Mouse (Mus musculus): ENCODE results near the gene Alkbh5. TPM values are rescaled to one million over a fixed set of nuclear protein-coding genes. Genes with fewer than 3 reads are reported as not detected.
A peak's percentile ranks its signal among the peaks of the same experiment; 100 is the strongest.
"Not testable (repeated sequence)": the region's sequence is repeated elsewhere in the genome, so short reads cannot be mapped to it uniquely, and the experiment has no call there.

Gene Alkbh5
- polyA plus RNA-seq, 1 experiment from 2014 or later = 41.2 TPM

GRCm38 (mm10) chr11:60526461-60526860 is 9.7 kb upstream of the Alkbh5 start:
- H3K27ac ChIP-seq = no peak overlapping the region
- H3K4me2 ChIP-seq = no peak overlapping the region
- H3K9ac ChIP-seq = no peak overlapping the region
- no peaks in the 10 kb centered on the region for H3K4me1 ChIP-seq
- H3K4me3 ChIP-seq (replicated peaks) = no peak overlapping the region
- H3K9me3 ChIP-seq = no peaks in the 10 kb centered on the region
- ATAC-seq (ENCODE audit: insufficient read depth, low FRiP score, low read depth) = no peak
- no peaks in the 10 kb centered on the region for H3K36me3 ChIP-seq
- 77% methylated on average over 4 of the region's 4 CpGs for WGBS
- H3K27me3 ChIP-seq (replicated peaks) = no peaks in the 10 kb centered on the region

DNA sequence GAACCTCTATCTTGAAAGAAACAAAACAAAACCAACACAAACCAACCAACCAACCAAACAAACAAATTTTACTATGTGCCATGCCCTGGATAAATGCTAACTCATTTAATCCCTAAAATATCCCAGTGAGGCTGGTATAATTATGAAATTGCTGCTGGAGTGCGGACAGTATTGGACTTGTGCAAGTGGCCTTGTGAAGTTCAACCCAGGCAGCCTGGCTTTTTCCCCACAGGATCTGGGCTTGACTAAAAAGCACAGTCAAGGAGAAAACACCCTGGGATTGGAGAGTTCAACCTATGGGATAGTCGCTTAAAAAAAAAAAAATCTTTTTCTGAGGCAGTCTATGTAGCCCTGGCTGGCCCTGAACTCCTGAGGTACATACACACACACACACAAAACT is 505 bp upstream of the Alkbh5 start:
- no peak for ATAC-seq (ENCODE audit: insufficient read depth, low FRiP score, low read depth)
- Histone ChIP-seq H3K9ac (no peak overlapping the region), H3K36me3 (no peaks in the 10 kb centered on the region), H3K27ac (no peak overlapping the region), H3K9me3 (no peaks in the 10 kb centered on the region), H3K4me1 (peaks cover 13% of the 10 kb centered on the region), H3K4me2 (peak overlapping the region; percentile 61; the same call in 1 of the 2 replicates), H3K4me3 (replicated peaks) (no peak overlapping the region), H3K27me3 (replicated peaks) (no peaks in the 10 kb centered on the region)
- WGBS = 83% methylated on average over 2 of the region's 2 CpGs

- Histone ChIP-seq H3K27ac (peak overlapping the region; percentile 99), H3K36me3 (no peaks in the 10 kb centered on the region), H3K27me3 (replicated peaks) (no peaks in the 10 kb centered on the region), H3K4me2 (peak overlapping the region; percentile 61), H3K9me3 (no peaks in the 10 kb centered on the region), H3K9ac (peak overlapping the region; percentile 25), H3K4me1 (peaks cover 23% of the 10 kb centered on the region), H3K4me3 (replicated peaks) (peak overlapping the region; percentile 87)
- peak; percentile 78 for ATAC-seq (ENCODE audit: insufficient read depth, low FRiP score, low read depth)
- WGBS = under 1% methylated on average over 37 of the region's 37 CpGs
Observed at GRCm38 (mm10) chr11:60536859-60537467, 782 bp downstream of the Alkbh5 start.

GRCm38 (mm10) chr11:60537468-60538347 is 1.5 kb downstream of the Alkbh5 start:
- peak overlapping the region; percentile 99 for H3K27ac ChIP-seq
- under 1% methylated on average over 89 of the region's 91 CpGs for WGBS
- peak overlapping the region; percentile 88 for H3K9ac ChIP-seq
- no peaks in the 10 kb centered on the region for H3K36me3 ChIP-seq
- peak overlapping the region; percentile 88 for H3K4me2 ChIP-seq
- H3K27me3 ChIP-seq (replicated peaks) = no peaks in the 10 kb centered on the region
- peak; percentile 91 for ATAC-seq (ENCODE audit: insufficient read depth, low FRiP score, low read depth)
- no peaks in the 10 kb centered on the region for H3K9me3 ChIP-seq
- H3K4me1 ChIP-seq = peaks cover 26% of the 10 kb centered on the region
- H3K4me3 ChIP-seq (replicated peaks) = peak overlapping the region; percentile 87

GRCm38 (mm10) chr11:60538371-60539281 is 2.4 kb downstream of the Alkbh5 start:
- no peaks in the 10 kb centered on the region for H3K27me3 ChIP-seq (replicated peaks)
- H3K9ac ChIP-seq = peak overlapping the region; percentile 88
- WGBS = under 1% methylated on average over 93 of the region's 93 CpGs
- no peaks in the 10 kb centered on the region for H3K36me3 ChIP-seq
- peaks cover 26% of the 10 kb centered on the region for H3K4me1 ChIP-seq
- no peaks in the 10 kb centered on the region for H3K9me3 ChIP-seq
- peak overlapping the region; percentile 87 for H3K4me3 ChIP-seq (replicated peaks)
- H3K27ac ChIP-seq = peak overlapping the region; percentile 99
- H3K4me2 ChIP-seq = peak overlapping the region; percentile 88
- ATAC-seq (ENCODE audit: insufficient read depth, low FRiP score, low read depth) = peak; percentile 1; the same call in 1 of the 2 replicates

DNA sequence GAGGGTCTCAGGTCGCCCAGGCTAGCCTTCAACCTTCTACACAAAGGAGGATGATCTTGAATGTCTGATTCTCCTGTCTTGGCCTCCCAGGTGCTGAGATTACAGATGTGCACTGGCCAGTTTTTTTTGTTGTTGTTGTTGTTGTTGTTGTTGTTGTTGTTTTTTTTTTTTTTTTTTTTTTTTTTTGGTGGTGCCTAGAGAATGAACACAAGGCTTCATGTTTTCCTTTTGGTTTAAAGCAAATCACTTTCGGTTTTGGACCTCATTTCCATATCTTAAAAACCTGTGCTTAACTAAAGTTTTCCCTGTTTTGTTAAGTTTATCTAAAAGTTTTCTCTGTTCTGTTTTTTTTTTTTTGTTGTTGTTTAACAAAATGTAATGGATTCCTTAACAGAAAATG is 3.4 kb downstream of the Alkbh5 start:
- H3K27ac ChIP-seq = no peak overlapping the region

DNA sequence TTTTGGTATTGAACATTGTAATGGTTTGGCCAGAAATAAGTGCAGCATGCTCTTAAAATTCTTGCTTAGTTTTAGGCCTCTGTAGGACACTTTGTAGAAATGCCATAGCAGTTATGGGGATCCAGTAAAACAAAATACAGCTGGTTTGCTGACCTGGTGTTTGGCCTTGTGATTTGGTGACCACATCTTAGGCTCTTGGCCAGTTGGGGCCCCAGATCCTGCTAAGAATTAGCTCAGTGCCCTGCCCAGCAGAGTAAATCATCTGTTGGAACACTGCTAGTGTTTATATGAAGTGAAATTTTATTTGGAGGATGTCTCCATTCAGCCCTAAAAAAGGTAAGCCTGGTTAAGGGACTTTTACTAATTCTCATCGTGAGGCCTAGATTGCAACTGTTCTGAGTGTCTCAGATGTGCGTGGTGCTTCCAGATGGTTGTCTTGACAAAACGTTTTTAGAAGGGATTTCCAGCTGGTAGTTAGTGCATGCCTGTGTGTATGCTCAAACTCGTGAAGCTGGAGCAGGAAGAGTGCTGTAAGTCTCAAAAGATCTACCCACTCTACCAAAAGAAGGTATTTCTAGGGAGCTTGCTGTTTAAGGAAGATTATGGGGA is 3.9 kb downstream of the Alkbh5 start:
- Histone ChIP-seq H3K4me2 (peak overlapping the region; percentile 88), H3K36me3 (no peaks in the 10 kb centered on the region), H3K27ac (no peak overlapping the region), H3K27me3 (replicated peaks) (no peaks in the 10 kb centered on the region), H3K4me3 (replicated peaks) (peak overlapping the region; percentile 32), H3K4me1 (peaks cover 26% of the 10 kb centered on the region), H3K9me3 (no peaks in the 10 kb centered on the region), H3K9ac (no peak overlapping the region; the same call in 1 of the 2 replicates)
- ATAC-seq (ENCODE audit: insufficient read depth, low FRiP score, low read depth) = no peak
- 5% methylated on average over 4 of the region's 4 CpGs for WGBS

More for the DNA sequence above, 3.4 kb downstream of the Alkbh5 start:
- peak overlapping the region; percentile 87 for H3K4me3 ChIP-seq (replicated peaks)
- peaks cover 26% of the 10 kb centered on the region for H3K4me1 ChIP-seq
- no peaks in the 10 kb centered on the region for H3K9me3 ChIP-seq
- H3K4me2 ChIP-seq = peak overlapping the region; percentile 88
- WGBS = 5% methylated on average over 2 of the region's 2 CpGs
- ATAC-seq (ENCODE audit: insufficient read depth, low FRiP score, low read depth) = no peak
- no peaks in the 10 kb centered on the region for H3K36me3 ChIP-seq
- H3K9ac ChIP-seq = no peak overlapping the region; the same call in 1 of the 2 replicates
- no peaks in the 10 kb centered on the region for H3K27me3 ChIP-seq (replicated peaks)

GRCm38 (mm10) chr11:60540761-60541160 is 4.6 kb downstream of the Alkbh5 start:
- H3K4me1 ChIP-seq = peaks cover 26% of the 10 kb centered on the region
- no peak for ATAC-seq (ENCODE audit: insufficient read depth, low FRiP score, low read depth)

GRCm38 (mm10) chr11:60541831-60542230 is 5.7 kb downstream of the Alkbh5 start:
- WGBS = 88% methylated on average over 6 of the region's 6 CpGs
- no peak for ATAC-seq (ENCODE audit: insufficient read depth, low FRiP score, low read depth)
- H3K4me2 ChIP-seq = no peak overlapping the region
- H3K4me1 ChIP-seq = peaks cover 21% of the 10 kb centered on the region
- no peaks in the 10 kb centered on the region for H3K27me3 ChIP-seq (replicated peaks)
- H3K36me3 ChIP-seq = peaks cover under 1% of the 10 kb centered on the region; the same call in 1 of the 2 replicates
- no peak overlapping the region for H3K4me3 ChIP-seq (replicated peaks)
- no peak overlapping the region for H3K27ac ChIP-seq
- H3K9ac ChIP-seq = no peak overlapping the region
- H3K9me3 ChIP-seq = no peaks in the 10 kb centered on the region

More at GRCm38 (mm10) chr11:60540761-60541160, 4.6 kb downstream of the Alkbh5 start:
- Histone ChIP-seq H3K9me3 (no peaks in the 10 kb centered on the region), H3K36me3 (no peaks in the 10 kb centered on the region), H3K4me3 (replicated peaks) (peak overlapping the region; percentile 32), H3K27me3 (replicated peaks) (no peaks in the 10 kb centered on the region), H3K4me2 (peak overlapping the region; percentile 88), H3K9ac (no peak overlapping the region; the same call in 1 of the 2 replicates), H3K27ac (no peak overlapping the region)
- WGBS = 53% methylated on average over 2 of the region's 2 CpGs

- ATAC-seq (ENCODE audit: insufficient read depth, low FRiP score, low read depth); H3K9ac ChIP-seq; H3K27ac ChIP-seq; H3K4me2 ChIP-seq; H3K4me3 ChIP-seq (replicated peaks); H3K27me3 ChIP-seq (replicated peaks); H3K9me3 ChIP-seq: not testable (repeated sequence)
- Histone ChIP-seq H3K36me3 (peaks cover 13% of the 10 kb centered on the region), H3K4me1 (peaks cover 21% of the 10 kb centered on the region)
- 89% methylated on average over 5 of the region's 5 CpGs for WGBS
Observed at GRCm38 (mm10) chr11:60543211-60543610, 7.0 kb downstream of the Alkbh5 start.

GRCm38 (mm10) chr11:60545433-60545832 is 9.3 kb downstream of the Alkbh5 start:
- no peak overlapping the region for H3K9ac ChIP-seq
- peaks cover 25% of the 10 kb centered on the region for H3K36me3 ChIP-seq
- no peak overlapping the region for H3K4me3 ChIP-seq (replicated peaks)
- H3K27ac ChIP-seq = no peak overlapping the region
- 50% methylated on average over 4 of the region's 4 CpGs for WGBS
- H3K4me2 ChIP-seq = no peak overlapping the region
- no peaks in the 10 kb centered on the region for H3K27me3 ChIP-seq (replicated peaks)
- ATAC-seq (ENCODE audit: insufficient read depth, low FRiP score, low read depth) = no peak
- H3K9me3 ChIP-seq = no peaks in the 10 kb centered on the region
- H3K4me1 ChIP-seq = peaks cover 15% of the 10 kb centered on the region; the same call in 1 of the 2 replicates

Data from stomach, embryonic 15.5 days (tissue).